Comparison of ENCODE assay signal across 13 mouse cellular contexts in genomic region chr11:44550996-44551395, GRCm38 (mm10). TPM values are rescaled to one million over a fixed set of nuclear protein-coding genes. Genes with fewer than 3 reads are reported as not detected.
DNase-seq lines count a peak whose midpoint lies in the region; ATAC-seq and TF ChIP-seq lines count a peak whose summit lies in the region.
"Had no signal": no experiment of that assay in that cellular context is flagged by ENCODE, and none has a peak within 500 bp of the region (broad histone marks: within the 10 kb centered on the region; RNA-seq: fewer than 3 reads in every experiment).

No protein-coding gene starts in this region.

- H3K27ac ChIP-seq in intestine, postnatal 0 days (ENCODE audit: low read depth, low read length), result peak overlapping the region; percentile 41; the same call in 1 of the 2 replicates
- no peak overlapping the region for H3K27ac ChIP-seq in intestine, embryonic 16.5 days (ENCODE audit: low read length)
- H3K27ac ChIP-seq in testis, adult 2 months (ENCODE audit: control insufficient read depth, insufficient read depth, low read depth, low read length), result no peak overlapping the region
- H3K27ac ChIP-seq in small intestine, adult 2 months (ENCODE audit: insufficient read depth, low read depth, low read length), result no peak overlapping the region
- H3K27ac ChIP-seq: forebrain, embryonic 12.5 days; hindbrain, embryonic 10.5 days; macrophage had no signal

- H3K4me2 ChIP-seq in intestine, postnatal 0 days (replicated peaks; ENCODE audit: low read depth), result no peak overlapping the region
- no peak overlapping the region for H3K4me2 ChIP-seq in intestine, embryonic 16.5 days (ENCODE audit: low read depth, low read length)
- H3K4me2 ChIP-seq: forebrain, embryonic 12.5 days had no signal

- no peaks in the 10 kb centered on the region for H3K27me3 ChIP-seq in intestine, postnatal 0 days (replicated peaks; ENCODE audit: control insufficient read depth, insufficient read depth, low read length)
- H3K27me3 ChIP-seq in intestine, embryonic 16.5 days (replicated peaks; ENCODE audit: control insufficient read depth, insufficient read depth, low read length), result no peaks in the 10 kb centered on the region
- H3K27me3 ChIP-seq in testis, adult 2 months (ENCODE audit: control insufficient read depth, insufficient read depth, low read length), result no peaks in the 10 kb centered on the region
- H3K27me3 ChIP-seq in small intestine, adult 2 months (ENCODE audit: control insufficient read depth, insufficient read depth, low read length), result no peaks in the 10 kb centered on the region
- H3K27me3 ChIP-seq: forebrain, embryonic 12.5 days had no signal

- intact Hi-C loops in left cerebral cortex, postnatal 14 days (cut with DNase I), result no loop called here

- H3K4me1 ChIP-seq in intestine, postnatal 0 days (replicated peaks; ENCODE audit: control insufficient read depth, insufficient read depth, low read length), result no peaks in the 10 kb centered on the region
- H3K4me1 ChIP-seq in intestine, embryonic 16.5 days (ENCODE audit: control insufficient read depth, insufficient read depth, low read length), result peaks cover 6% of the 10 kb centered on the region; the same call in 1 of the 2 replicates
- no peaks in the 10 kb centered on the region for H3K4me1 ChIP-seq in testis, adult 2 months (ENCODE audit: control insufficient read depth, insufficient read depth, low read length)
- peaks cover 9% of the 10 kb centered on the region for H3K4me1 ChIP-seq in small intestine, adult 2 months (ENCODE audit: control insufficient read depth, insufficient read depth, insufficient read length, low read length)
- H3K4me1 ChIP-seq: hindbrain, embryonic 10.5 days had no signal

- peak; percentile 57 for TF ChIP-seq CTCF in intestine, postnatal 0 days (IDR thresholded peaks at IDR 0.05; ENCODE audit: low read depth)
- peak; percentile 9; the same call in 1 of the 2 replicates for TF ChIP-seq CTCF in testis, adult 2 months (IDR thresholded peaks at IDR 0.05; ENCODE audit: control insufficient read depth, insufficient read depth, insufficient replicate concordance, low read depth, low read length)
- TF ChIP-seq CTCF in brain, embryonic 14.5 days (IDR thresholded peaks at IDR 0.05; ENCODE audit: borderline replicate concordance, extremely low read depth, insufficient read depth, insufficient read length), result peak; percentile 45; the same call in 1 of the 2 replicates
- peak; percentile 33; the same call in 1 of the 2 replicates for TF ChIP-seq CTCF in small intestine, adult 2 months (IDR thresholded peaks at IDR 0.05; ENCODE audit: extremely low read depth, insufficient read length, insufficient replicate concordance, low read depth, low read length)

- H3K9ac ChIP-seq in intestine, postnatal 0 days (ENCODE audit: low read depth, low read length), result no peak overlapping the region
- H3K9ac ChIP-seq in intestine, embryonic 16.5 days (ENCODE audit: low read depth, low read length), result no peak overlapping the region
- H3K9ac ChIP-seq: forebrain, embryonic 12.5 days had no signal

- no peaks in the 10 kb centered on the region for H3K9me3 ChIP-seq in intestine, postnatal 0 days (ENCODE audit: control insufficient read depth)
- no peaks in the 10 kb centered on the region for H3K9me3 ChIP-seq in intestine, embryonic 16.5 days (ENCODE audit: control insufficient read depth, low read length)
- H3K9me3 ChIP-seq: forebrain, embryonic 12.5 days; hindbrain, embryonic 10.5 days had no signal

- TF ChIP-seq POLR2A in testis, adult 2 months (IDR thresholded peaks at IDR 0.05; ENCODE audit: control insufficient read depth, low read depth, low read length), result no peak
- no peak for TF ChIP-seq POLR2A in brain, embryonic 14.5 days (IDR thresholded peaks at IDR 0.05; ENCODE audit: borderline replicate concordance, extremely low read depth, insufficient read depth, insufficient read length, poor library complexity, severe bottlenecking)
- TF ChIP-seq POLR2A in small intestine, adult 2 months (IDR thresholded peaks at IDR 0.05; ENCODE audit: low read depth, low read length), result no peak

- no peak for DNase-seq in testis, postnatal 10 days (ENCODE audit: low spot score)
- DNase-seq in brain, embryonic 14.5 days (ENCODE audit: low read depth), result no peak
- DNase-seq in left cerebral cortex, postnatal 14 days (ENCODE audit: low spot score in 2 of 2), result no peak
- DNase-seq in spleen, adult 12 weeks (ENCODE audit: low spot score), result no peak
- DNase-seq: cerebellum, postnatal 25 days; right cerebral cortex, adult 18-20 months had no signal

- peaks cover 37% of the 10 kb centered on the region for H3K36me3 ChIP-seq in intestine, postnatal 0 days (ENCODE audit: control insufficient read depth, insufficient read depth)
- peaks cover 36% of the 10 kb centered on the region for H3K36me3 ChIP-seq in intestine, embryonic 16.5 days (ENCODE audit: control insufficient read depth, insufficient read depth, low read length)
- peaks cover 1% of the 10 kb centered on the region; the same call in 1 of the 2 replicates for H3K36me3 ChIP-seq in testis, adult 2 months (ENCODE audit: control insufficient read depth, insufficient read depth, low read length)
- H3K36me3 ChIP-seq in small intestine, adult 2 months (ENCODE audit: control insufficient read depth, insufficient read depth, low read length), result peaks cover 44% of the 10 kb centered on the region

- 96% methylated on average over 6 of the region's 6 CpGs for WGBS in intestine, postnatal 0 days
- 92% methylated on average over 6 of the region's 6 CpGs for WGBS in intestine, embryonic 16.5 days
- 94% methylated on average over 6 of the region's 6 CpGs for WGBS in small intestine, adult 2 months

- no peak for ATAC-seq in intestine, postnatal 0 days
- ATAC-seq in intestine, embryonic 16.5 days, result no peak

- H3K4me3 ChIP-seq in intestine, postnatal 0 days (ENCODE audit: low read depth, low read length), result no peak overlapping the region
- no peak overlapping the region for H3K4me3 ChIP-seq in intestine, embryonic 16.5 days (ENCODE audit: low read length)
- H3K4me3 ChIP-seq in testis, adult 2 months (ENCODE audit: control insufficient read depth, low read depth, low read length), result no peak overlapping the region
- H3K4me3 ChIP-seq in small intestine, adult 2 months (ENCODE audit: low read depth, low read length), result no peak overlapping the region
- H3K4me3 ChIP-seq: forebrain, embryonic 12.5 days; hindbrain, embryonic 10.5 days had no signal

RNA-seq across cellular contexts. Expression of gene Rnf145, which starts 32.2 kb away (rescaled TPM):
- 22.8 and 28.2 TPM in 2 replicates for polyA plus RNA-seq in intestine, postnatal 0 days (2015; fragmentation: Nextera tagmentation; extraction: Ambion mirVana)
- 36.6 and 37.1 TPM in 2 replicates for polyA plus RNA-seq in intestine, embryonic 16.5 days (2015; fragmentation: Nextera tagmentation; extraction: Ambion mirVana)
- polyA plus RNA-seq in testis, adult 2 months (2012; rRNA removed), result 12.6 and 14.9 TPM in 2 replicates
- 179 and 193 TPM in 2 replicates for polyA plus RNA-seq in brain, embryonic 14.5 days (2012; rRNA removed)
- polyA plus RNA-seq in small intestine, adult 2 months (2012; rRNA removed), result 41.3 and 56.0 TPM in 2 replicates
- 100 to 1,000 TPM; 106 to 109 TPM for total RNA-seq in left cerebral cortex, postnatal 14 days (2021)
